Mouse (Mus musculus) forebrain, embryonic 11.5 days (tissue): Measurements from ENCODE around the gene Mat1a. TPM values are rescaled to one million over a fixed set of nuclear protein-coding genes. Genes with fewer than 3 reads are reported as not detected.

Experiments used
- ATAC-seq: fragments of 200-750 bp; cut with Nextera tagmentation; replicated peaks from 2 replicates; pipeline ENCODE4 v1.8.0; 2017; ENCODE audit warnings: moderate TSS enrichment; ENCODE audit not compliant: low FRiP score
- DNase-seq: peaks from one replicate; pipeline ENCODE4 v3.0.0-alpha.2; 2017; ENCODE audit warnings: low spot score
- H3K27ac ChIP-seq: fragments of 300-500 bp; sonication (generic); 2 replicates; pipeline ENCODE4 v1.5.1; 2014; ENCODE audit warnings: low read depth, low read length
- H3K27me3 ChIP-seq: fragments of 300-500 bp; sonication (generic); 2 replicates; pipeline ENCODE4 v1.6.1; 2014; ENCODE audit warnings: mild to moderate bottlenecking, low read length, mixed read lengths; ENCODE audit not compliant: control insufficient read depth, insufficient read depth
- H3K36me3 ChIP-seq: fragments of 300-500 bp; sonication (generic); 2 replicates; pipeline ENCODE4 v1.6.1; 2014; ENCODE audit warnings: mild to moderate bottlenecking, low read length, moderate library complexity, mixed read lengths; ENCODE audit not compliant: control insufficient read depth, insufficient read depth
- H3K4me1 ChIP-seq: fragments of 300-500 bp; sonication (generic); replicated peaks from 2 replicates; pipeline ENCODE4 v1.6.1; 2014; ENCODE audit warnings: low read length, mixed read lengths; ENCODE audit not compliant: control insufficient read depth, insufficient read depth
- H3K4me2 ChIP-seq: fragments of 300-500 bp; sonication (generic); 2 replicates; pipeline ENCODE4 v1.6.1; 2014; ENCODE audit warnings: low read depth, mild to moderate bottlenecking, low read length, moderate library complexity, mixed read lengths; ENCODE audit not compliant: severe bottlenecking
- H3K4me3 ChIP-seq: fragments of 300-500 bp; sonication (generic); 2 replicates; pipeline ENCODE4 v1.5.1; 2014; ENCODE audit warnings: low read depth, low read length
- H3K9ac ChIP-seq: fragments of 300-500 bp; sonication (generic); 2 replicates; pipeline ENCODE4 v1.6.1; 2014; ENCODE audit warnings: low read length
- H3K9me3 ChIP-seq: fragments of 300-500 bp; sonication (generic); 2 replicates; pipeline ENCODE4 v1.6.1; 2016; ENCODE audit warnings: low read length, mixed read lengths; ENCODE audit not compliant: control insufficient read depth
- WGBS: fragments of 180-500 bp; shearing (Covaris S2); extraction: QIAGEN DNeasy Blood & Tissue Kit; methylation state at CpG from one replicate; pipeline ENCODE4 v1.1.7; 2014; 5-methylcytosine and 5-hydroxymethylcytosine counted together
- polyA plus RNA-seq: library from polyadenylated mRNA; unstranded; fragments of >200 nt; fragmentation: Nextera tagmentation; extraction: Ambion mirVana; gene quantifications from 2 replicates; pipeline ENCODE4 v1.2.1, GENCODE M21; 2014

Mat1a gene
- polyA plus RNA-seq, 1 experiment from 2014 or later = not detected

GRCm38 (mm10) chr14:41116271-41116670 is 11.4 kb downstream of the Mat1a start:
- Histone ChIP-seq H3K4me3 (no peak overlapping the region), H3K9me3 (no peaks in the 10 kb centered on the region), H3K27me3 (no peaks in the 10 kb centered on the region), H3K4me1 (no peaks in the 10 kb centered on the region), H3K27ac (no peak overlapping the region), H3K9ac (no peak overlapping the region), H3K4me2 (no peak overlapping the region), H3K36me3 (no peaks in the 10 kb centered on the region)
- 84% methylated on average over 3 of the region's 3 CpGs for WGBS
- ATAC-seq = no peak
- DNase-seq = no peak

DNA sequence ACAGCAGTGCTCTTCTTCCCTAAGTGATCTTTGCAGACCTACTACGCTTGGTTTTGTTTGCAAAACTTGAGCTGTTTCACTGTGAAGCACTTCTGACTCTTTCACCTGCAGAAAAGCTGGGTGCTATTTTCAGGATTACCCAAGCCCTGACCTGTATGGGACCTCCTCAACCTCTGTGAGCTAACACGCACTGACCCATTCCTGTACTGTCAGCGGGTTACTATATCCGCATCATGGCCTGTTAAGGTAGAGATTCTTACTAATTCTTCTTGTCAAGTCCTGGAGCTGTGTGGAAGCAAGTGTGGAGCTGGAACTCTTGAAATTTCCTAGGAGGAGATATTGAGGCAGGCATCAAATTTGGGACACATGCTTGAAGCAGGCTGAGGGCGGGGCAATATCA is 19.8 kb downstream of the Mat1a start:
- no peaks in the 10 kb centered on the region for H3K9me3 ChIP-seq
- H3K4me2 ChIP-seq = no peak overlapping the region
- no peaks in the 10 kb centered on the region for H3K36me3 ChIP-seq
- no peaks in the 10 kb centered on the region for H3K4me1 ChIP-seq
- no peaks in the 10 kb centered on the region for H3K27me3 ChIP-seq
- H3K9ac ChIP-seq = no peak overlapping the region
- ATAC-seq (no peak), DNase-seq (no peak)
- no peak overlapping the region for H3K27ac ChIP-seq
- WGBS = 88% methylated on average over 5 of the region's 5 CpGs
- H3K4me3 ChIP-seq = no peak overlapping the region

- Histone ChIP-seq H3K36me3 (no peaks in the 10 kb centered on the region), H3K9ac (no peak overlapping the region), H3K4me1 (no peaks in the 10 kb centered on the region), H3K4me2 (no peak overlapping the region), H3K27me3 (no peaks in the 10 kb centered on the region), H3K4me3 (no peak overlapping the region), H3K27ac (no peak overlapping the region), H3K9me3 (no peaks in the 10 kb centered on the region)
- 26% methylated on average over 4 of the region's 4 CpGs for WGBS
- ATAC-seq (no peak), DNase-seq (no peak)
These were observed 23.2 kb downstream of the Mat1a start for GRCm38 (mm10) chr14:41127997-41128396.

DNA sequence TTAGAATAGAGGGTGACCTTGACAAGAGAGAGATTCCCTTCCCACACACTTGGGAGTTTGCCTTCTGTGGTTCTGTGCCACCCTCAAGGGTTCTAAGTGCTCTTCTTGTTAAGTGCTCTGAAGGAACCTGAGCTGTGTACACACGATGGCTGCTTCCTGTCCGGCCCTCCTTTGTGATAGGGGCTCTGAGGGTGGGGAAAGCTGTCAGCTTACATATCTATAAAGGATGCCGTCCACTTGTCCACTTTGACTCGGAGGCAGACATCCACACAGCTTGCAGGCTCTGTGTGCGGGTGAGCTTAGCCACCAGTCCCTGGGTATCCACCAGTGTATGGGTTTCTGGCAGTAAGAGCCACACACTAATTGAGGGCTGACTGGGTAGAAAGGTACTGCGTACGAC is 26.7 kb downstream of the Mat1a start, which contains the start of gene Sftpa1:
Gene Sftpa1, plus strand, starts transcription at position 243 of the 400 bp plus-strand sequence.
- Histone ChIP-seq H3K4me2 (no peak within 1 kb of the TSS), H3K4me3 (no peak within 1 kb of the TSS), H3K9ac (no peak within 1 kb of the TSS), H3K9me3 (no peaks in the 10 kb centered on the region), H3K4me1 (no peaks in the 10 kb centered on the region), H3K27ac (no peak within 1 kb of the TSS), H3K36me3 (no peaks in the 10 kb centered on the region), H3K27me3 (no peaks in the 10 kb centered on the region)
- 87% methylated on average over 7 of the region's 7 CpGs for WGBS
- no peak for DNase-seq
- ATAC-seq = no peak

- Histone ChIP-seq H3K36me3 (no peaks in the 10 kb centered on the region), H3K9ac (no peak overlapping the region), H3K9me3 (no peaks in the 10 kb centered on the region), H3K4me3 (no peak overlapping the region), H3K27ac (no peak overlapping the region), H3K4me2 (no peak overlapping the region), H3K4me1 (no peaks in the 10 kb centered on the region), H3K27me3 (no peaks in the 10 kb centered on the region)
- no peak for ATAC-seq
- DNase-seq = no peak
These were observed 32.2 kb downstream of the Mat1a start for GRCm38 (mm10) chr14:41137006-41137405.

DNA sequence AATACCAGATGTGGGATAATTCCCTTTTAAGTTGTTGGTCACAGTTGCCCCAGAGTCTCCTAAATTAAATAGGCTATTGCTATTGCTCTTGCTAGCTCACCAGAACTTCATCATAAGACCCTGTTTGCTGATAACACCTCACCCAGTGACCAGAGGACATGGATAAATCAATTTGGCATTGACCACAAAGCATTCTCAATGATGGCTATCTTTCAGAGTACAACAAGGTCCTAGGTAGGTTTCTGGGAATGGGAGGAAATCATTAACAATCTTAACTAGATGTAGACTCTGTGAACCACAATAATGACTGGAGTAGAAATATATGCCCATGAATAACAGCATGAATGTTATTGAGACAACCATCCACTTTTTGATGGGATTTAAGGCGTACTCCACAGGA is 35.9 kb downstream of the Mat1a start:
- 84% methylated on average over 1 of the region's 1 CpGs for WGBS

GRCm38 (mm10) chr14:41146035-41146434 is 41.2 kb downstream of the Mat1a start:
- no peak for ATAC-seq
- no peak overlapping the region for H3K9ac ChIP-seq
- 78% methylated on average over 6 of the region's 6 CpGs for WGBS
- no peak for DNase-seq
- H3K9me3 ChIP-seq = no peaks in the 10 kb centered on the region
- no peak overlapping the region for H3K4me3 ChIP-seq
- no peaks in the 10 kb centered on the region for H3K4me1 ChIP-seq
- no peaks in the 10 kb centered on the region for H3K36me3 ChIP-seq
- no peak overlapping the region for H3K27ac ChIP-seq
- no peak overlapping the region for H3K4me2 ChIP-seq
- H3K27me3 ChIP-seq = no peaks in the 10 kb centered on the region

More for the DNA sequence above, 35.9 kb downstream of the Mat1a start:
- ATAC-seq (no peak), DNase-seq (no peak)
- no peak overlapping the region for H3K27ac ChIP-seq
- no peaks in the 10 kb centered on the region for H3K9me3 ChIP-seq
- H3K36me3 ChIP-seq = no peaks in the 10 kb centered on the region
- H3K4me1 ChIP-seq = no peaks in the 10 kb centered on the region
- no peak overlapping the region for H3K9ac ChIP-seq
- H3K27me3 ChIP-seq = no peaks in the 10 kb centered on the region
- H3K4me2 ChIP-seq = no peak overlapping the region
- no peak overlapping the region for H3K4me3 ChIP-seq

GRCm38 (mm10) chr14:41146922-41147321 is 42.1 kb downstream of the Mat1a start:
- Histone ChIP-seq H3K36me3 (no peaks in the 10 kb centered on the region), H3K4me1 (no peaks in the 10 kb centered on the region), H3K27me3 (no peaks in the 10 kb centered on the region), H3K4me3 (no peak overlapping the region), H3K9ac (no peak overlapping the region), H3K27ac (no peak overlapping the region), H3K4me2 (no peak overlapping the region), H3K9me3 (no peaks in the 10 kb centered on the region)
- DNase-seq = no peak
- no peak for ATAC-seq
- WGBS = 89% methylated on average over 3 of the region's 3 CpGs

DNA sequence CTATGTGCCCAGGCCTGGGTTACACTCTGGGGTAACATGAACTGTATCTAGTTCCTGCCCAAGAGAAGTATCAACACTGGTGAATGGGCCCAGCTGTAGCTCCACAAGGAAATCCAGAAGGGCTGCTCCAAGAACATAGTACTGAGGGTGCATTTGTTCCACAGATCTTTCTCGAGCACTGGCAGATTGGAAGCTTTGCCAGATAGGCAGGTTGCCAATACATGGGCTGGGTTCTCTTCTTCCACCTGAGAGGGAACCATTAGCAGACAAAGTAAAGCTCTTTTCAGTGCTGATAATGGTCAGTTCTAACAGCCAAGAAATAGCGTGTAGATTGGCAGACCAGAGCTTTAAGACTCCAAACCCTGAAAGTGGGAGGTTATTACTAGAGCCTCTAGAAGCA is 42.5 kb downstream of the Mat1a start:
- H3K4me3 ChIP-seq = no peak overlapping the region
- no peak overlapping the region for H3K4me2 ChIP-seq
- H3K9ac ChIP-seq = no peak overlapping the region
- no peaks in the 10 kb centered on the region for H3K27me3 ChIP-seq
- H3K36me3 ChIP-seq = no peaks in the 10 kb centered on the region
- no peak for ATAC-seq
- no peak overlapping the region for H3K27ac ChIP-seq
- DNase-seq = no peak
- 83% methylated on average over 2 of the region's 2 CpGs for WGBS
- no peaks in the 10 kb centered on the region for H3K9me3 ChIP-seq
- no peaks in the 10 kb centered on the region for H3K4me1 ChIP-seq
